Mouse (Mus musculus): ENCODE results near the gene Plod2.
A peak's percentile ranks its signal among the peaks of the same experiment; 100 is the strongest.

Gene Plod2

DNA sequence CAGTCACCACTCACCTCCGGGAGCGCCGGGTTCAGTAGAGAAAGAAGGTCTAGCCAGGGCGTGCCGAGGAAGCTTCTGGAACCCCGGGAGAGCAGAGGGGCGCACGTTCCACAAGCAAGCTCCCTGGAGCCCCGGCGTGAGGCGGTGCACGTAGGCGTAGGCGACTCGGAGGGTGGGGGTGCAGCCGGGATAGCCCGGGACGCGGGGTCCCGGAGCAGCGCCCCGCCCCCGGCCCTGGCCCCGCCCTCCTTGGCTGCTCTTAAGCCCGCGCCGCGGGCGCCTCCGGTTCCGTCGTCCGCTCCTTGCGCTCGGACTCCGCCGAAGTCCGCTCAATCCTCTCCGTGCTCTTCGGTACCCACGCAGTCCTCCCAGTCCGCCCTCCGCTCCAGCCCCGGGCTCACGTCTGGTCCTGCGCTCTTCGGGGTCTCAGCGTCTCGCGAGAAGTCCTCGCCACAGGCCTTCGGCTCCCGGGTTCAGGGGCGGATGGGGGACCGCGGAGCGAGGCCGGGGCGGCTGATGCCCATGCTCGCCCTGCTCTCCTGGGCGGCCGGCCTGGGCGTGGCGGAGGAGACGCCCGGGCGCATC lies at the start of gene Plod2:
TSS of gene Plod2 (plus strand) at position 247 of the 585 bp plus-strand sequence.
- DNase-seq, result peak; percentile 46

DNA sequence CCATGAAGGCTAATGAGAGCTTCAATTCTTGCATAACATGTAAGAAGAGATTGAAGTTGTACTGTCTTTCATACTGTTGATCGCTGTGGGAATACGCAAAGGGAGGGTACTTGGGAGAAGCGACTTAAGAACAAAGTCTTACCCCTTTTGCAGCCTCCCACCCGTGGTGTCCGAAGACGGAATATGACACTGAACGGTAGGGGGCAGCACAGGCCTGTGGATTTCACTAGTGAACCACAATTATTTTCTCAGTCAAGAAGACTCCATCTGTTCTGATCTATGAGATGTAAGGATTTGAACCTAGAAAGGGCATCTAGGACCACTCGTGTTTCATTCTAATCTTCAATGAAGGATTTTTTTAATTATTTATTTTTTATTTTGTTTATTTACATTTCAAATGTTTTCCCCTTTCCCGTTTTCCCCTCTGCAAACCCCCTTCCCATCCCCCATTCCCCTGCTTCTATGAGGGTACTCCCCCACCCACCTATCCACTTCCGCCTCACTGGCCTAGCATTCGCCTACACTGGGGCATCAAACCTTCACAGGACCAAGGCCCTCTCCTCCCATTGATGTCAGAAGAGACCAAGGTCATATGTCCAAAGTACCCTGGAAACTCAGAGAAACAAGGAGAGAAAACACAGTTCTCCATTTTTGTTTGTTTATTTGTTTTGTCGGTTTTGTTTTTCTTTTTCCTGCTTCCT lies 42.2 kb upstream of the Plod2 start:
- DNase-seq, result peak; percentile 70

DNA sequence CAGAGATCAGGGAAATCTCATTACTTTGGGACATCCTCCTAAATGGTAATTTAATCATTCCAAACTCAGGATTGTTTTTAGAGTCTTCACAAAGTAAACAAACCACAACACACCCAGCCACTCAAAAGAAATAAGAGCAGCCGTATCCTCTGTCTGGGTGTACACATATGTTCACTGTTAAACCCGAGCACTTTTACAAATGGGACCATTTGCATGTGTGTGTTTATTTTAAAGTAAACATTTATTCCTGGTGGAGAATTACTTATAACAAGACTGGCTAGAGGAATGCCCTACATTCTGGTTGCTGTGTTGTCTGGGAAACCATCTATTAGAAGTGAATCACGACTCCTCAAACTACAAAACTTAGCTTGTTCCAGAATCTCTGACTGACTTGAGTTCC lies 37.8 kb upstream of the Plod2 start:
- DNase-seq, result no peak

DNA sequence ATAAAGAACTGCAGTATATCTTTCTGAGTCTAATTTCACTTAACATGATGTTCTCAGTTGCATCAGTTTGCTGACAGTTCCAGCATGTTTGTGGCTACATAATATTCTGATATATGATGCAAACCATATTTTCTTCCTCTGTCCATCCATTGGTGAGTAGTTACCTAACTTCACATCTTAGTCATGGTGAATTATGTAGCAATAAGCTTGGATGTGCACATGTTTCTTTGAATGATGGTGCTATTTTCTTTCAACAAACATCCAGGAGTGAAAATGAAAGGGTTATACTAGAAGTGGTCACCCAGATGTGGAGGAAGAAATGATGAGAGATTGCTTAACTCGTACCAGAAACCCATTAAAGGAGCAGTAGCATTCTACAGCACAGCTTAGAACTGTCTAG lies 37.1 kb upstream of the Plod2 start:
- no peak for DNase-seq

DNA sequence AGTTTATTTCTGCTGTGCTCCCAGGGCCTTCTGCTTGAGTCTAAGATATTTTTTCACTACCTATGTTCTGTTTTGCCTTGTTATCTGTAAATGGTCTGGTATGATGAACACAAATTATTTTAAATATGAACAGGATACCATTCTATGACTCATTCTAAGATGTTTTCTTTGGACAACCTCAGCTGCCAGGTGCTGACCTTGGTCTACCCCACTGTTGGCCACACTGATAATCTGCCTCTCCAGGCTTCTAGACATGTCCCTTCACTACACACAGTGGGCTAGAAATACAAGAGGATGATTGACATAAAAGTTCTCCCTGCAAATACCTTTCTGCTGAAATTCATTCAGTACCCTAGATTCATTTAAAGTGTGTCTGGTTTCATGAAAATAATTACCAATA lies 30.3 kb upstream of the Plod2 start:
- DNase-seq, result no peak

DNA sequence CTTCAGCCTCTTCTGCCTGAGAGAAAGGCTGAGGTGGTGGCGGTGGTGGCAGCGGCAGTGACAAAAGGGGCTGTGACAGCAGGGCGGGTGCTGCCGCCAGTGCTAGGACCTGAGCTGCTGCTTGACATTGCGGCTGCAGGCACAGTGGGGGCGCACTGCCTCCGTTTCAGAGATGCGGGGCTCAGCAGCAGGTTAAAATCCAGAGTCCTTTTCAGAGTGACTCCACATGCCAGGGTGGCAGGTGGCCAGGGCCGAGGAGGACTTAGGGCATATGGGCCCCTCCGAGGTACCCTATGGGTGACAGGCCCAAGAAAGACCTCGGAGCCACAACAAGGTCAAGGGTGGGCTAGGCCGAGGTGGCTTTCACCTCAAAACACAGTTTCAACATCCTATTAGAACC lies 25.0 kb upstream of the Plod2 start:
- no peak for DNase-seq

DNA sequence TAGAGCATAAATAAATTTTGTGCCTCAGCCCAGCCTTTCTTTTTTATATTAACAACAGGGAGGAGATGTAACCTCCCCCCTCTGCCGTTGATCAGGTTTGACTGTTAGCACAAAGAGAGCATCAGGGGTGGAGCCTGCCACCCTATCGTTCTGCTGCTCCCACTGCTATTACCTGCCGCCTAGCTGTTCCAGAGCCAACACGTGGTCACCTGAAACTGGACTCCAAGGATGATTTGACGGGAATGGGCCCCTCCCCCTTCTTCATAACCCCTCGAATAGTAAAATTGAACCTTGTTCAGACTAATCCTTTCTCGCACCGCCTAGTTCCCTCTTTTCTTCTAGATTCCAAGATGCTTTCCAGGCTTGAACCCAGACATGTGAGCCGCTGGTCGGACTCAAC lies 21.3 kb upstream of the Plod2 start:
- no peak for DNase-seq

DNA sequence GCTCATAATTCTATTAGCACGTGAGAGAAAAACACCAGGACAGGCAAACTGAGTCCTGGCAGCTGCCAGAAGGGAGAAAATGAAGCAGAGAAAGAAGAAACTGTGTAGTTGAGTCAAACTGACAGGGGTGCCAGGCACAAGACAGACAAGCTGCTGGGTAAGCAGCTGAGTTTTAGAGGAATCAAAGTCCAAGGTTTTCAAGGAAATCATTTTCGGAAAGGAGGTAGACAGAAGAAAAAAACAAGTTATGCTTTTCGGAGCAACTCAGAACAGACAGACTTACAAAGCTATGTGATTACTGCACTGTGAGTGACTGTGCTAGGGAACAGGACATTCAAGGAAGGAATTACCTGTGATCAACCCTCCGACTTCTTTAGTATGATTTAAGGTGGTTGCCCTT lies 17.5 kb upstream of the Plod2 start:
- DNase-seq, result no peak

DNA sequence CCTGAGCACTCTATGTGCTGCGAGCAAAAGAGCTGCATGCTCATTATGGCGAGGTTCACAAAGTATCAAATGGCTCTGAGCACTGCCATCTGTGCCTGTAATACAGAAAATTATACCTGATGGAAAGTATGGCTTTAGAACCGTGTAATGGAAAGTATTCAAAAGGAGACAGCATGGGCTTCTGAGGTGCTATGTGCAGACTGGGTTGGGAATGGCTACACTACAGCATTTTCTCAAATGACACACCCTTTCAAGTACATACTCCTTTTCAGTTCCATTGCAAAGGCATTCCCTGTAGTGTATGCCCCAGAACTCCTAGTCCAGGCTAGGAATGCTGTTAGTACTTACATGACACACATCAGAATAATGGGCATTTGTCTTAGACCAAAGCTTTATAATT lies 12.0 kb upstream of the Plod2 start:
- no peak for DNase-seq

DNA sequence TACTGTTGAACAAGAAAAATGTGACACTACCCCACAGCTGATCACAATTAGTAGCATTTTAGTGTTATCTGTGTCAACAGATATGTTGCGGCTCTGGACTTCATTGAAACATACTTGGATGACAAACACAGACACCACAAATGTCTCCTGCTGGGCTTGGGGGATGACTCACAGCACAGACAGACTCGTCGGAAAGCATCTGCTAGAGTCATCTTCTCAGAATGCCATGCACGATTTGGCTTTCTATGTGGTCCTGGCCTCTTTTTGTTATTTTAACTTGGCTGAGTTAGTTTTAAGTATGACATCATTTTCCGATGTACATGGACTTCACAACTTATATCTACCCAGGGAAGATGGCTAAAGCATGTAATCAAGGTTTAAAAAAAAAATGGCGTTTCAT lies 4.3 kb upstream of the Plod2 start:
- DNase-seq, result no peak

DNA sequence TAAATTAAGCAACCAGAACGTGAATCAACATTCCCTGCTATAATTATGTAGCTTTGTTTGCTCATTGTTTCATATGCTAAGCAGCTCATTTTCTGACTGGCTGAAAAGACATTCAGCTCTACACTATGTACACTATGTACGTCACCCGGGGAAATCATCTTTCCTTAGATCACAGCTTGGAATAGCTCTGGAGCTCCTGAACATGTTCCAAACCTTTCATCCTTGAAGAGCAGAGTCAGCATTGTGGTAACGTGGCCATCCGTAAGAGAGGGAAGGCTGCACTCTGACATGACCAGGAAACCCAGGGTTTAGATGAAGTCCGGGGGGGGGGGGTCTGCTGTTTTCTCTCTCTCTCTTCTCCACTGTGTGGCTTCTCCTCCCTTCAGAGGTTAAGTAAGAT lies 3.8 kb upstream of the Plod2 start:
- DNase-seq, result no peak

DNA sequence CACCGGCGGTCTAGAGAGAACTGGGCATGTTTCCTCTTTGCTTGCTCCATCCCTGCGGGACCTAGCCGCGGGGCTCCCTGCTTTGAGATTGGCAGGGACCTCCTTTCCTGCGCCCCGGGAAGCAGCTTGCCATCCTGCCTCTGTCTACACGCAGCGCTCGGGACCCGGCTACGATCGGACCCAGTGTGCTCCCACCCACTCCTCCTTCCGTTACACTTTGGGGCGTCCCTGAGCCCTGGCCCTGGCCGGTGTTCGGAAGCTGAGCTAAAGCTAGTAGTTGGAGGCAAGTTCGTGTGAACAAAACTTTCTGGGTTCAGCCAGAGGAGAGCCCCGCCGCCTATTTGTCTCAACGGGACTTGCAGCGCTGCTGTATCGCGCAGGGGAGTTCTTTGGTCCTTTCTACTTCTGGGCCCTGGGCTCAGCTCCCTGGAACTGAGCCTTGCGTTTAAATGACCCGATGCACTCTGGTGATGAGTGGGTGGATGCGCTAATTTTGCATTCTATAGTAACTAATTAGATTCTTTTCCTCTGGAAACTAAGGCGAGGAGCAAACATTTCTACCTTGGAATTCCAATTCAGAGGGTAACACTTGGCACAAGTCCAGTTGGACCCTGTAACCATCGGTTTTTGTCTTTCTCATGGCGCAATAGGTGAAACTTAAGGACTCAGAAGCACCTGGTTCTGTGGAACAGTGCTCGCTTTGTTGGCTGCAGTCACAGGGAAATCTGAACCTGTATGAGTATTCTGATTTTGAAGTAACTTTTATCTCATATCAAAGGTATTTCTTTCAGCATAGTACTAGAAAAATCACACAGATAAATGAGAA lies 781 bp downstream of the Plod2 start:
- no peak for DNase-seq

DNA sequence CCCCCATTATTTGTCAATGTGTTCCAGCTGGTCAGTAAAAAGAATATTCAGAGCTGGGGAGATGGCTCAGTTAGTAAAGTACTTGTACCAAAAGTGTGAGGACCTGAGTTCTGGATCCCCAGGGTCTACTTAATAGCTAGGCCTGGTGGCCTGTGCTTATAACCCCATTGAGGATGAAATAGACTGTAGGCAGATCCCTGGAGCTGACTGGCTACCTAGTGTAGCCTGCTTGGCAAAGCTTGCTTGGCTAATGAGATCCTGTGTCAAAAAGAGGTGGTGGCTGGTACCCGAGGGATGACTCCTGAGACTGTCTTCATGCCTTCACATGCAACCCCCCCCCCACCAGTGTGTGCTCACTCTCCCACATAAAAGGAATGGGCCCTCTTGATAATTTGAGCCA lies 2.1 kb downstream of the Plod2 start:
- no peak for DNase-seq

DNA sequence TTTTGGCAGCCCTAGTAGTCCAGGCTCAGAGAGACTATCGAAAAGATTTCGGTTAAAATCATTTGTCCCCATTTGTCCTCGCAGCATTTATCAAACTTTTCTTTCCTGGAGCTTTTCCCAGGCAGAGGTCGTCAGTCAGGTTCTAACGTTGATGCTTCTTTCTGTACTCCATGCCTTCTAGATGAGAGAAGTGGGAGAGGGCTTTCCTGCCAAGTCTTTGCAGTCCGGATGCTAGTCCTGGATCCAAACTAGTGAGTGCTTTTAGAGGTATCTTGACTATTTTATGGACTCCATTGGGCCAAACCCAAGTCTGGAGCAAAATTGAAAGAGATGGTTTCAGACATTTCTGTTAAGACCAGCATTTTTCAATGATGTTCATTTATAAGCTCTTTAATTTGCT lies 3.0 kb downstream of the Plod2 start:
- DNase-seq, result no peak

DNA sequence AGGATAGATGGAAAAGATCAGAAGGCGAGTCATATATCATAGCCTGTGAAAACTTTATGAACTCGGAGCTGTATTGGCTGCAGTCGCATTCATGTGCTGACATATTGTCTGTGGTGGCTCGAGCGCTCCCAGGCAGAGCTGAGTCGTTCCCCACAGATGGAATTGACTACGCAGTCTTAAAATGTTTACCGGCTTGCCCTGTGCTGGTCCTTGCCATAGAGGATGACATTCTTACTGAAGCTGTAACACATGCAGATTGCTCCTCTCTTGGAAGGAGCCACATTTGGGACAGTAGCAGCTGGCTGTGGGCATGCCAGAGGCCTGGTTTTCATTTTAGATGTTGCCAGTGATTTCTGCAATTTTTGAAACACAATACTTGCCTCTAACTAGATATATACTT lies 4.4 kb downstream of the Plod2 start:
- no peak for DNase-seq

DNA sequence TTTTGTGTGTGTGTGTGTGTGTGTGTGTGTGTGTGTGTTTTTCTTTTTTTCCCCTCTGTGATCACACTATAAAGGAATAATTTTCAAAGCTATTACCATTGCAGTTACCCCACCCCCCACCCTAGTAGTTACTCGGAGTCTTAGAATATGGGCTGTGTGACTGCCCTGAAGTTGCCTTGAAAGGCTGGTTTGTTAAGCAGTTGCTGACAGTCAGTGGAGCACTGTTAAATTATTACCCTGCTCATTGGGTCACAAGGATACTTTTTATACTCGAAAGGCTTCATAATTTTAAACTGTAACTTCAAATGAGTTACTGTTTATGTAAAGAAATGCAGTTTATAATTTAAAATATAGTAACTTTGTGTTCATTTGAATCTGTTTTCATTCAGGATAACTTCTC lies 5.1 kb downstream of the Plod2 start:
- DNase-seq, result no peak

DNA sequence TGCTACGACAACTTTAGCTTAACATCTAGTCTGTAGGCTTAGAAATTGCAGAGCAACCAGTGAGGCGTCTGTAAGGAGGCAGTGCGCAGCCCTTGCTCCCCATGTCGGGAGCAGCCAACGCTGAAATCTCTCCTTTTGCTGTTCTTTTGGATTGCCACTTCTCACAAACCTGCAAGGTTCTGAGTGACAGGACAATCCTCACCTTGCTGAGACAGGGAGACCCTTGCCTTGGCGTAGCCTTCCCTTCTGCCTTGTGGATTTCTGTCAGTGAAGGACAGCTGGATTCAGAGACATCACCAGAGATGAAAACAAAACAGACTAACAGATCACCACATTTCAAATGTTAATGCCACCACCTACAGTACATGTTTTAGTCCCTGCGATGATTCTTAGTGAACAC lies 5.8 kb downstream of the Plod2 start:
- DNase-seq, result no peak

DNA sequence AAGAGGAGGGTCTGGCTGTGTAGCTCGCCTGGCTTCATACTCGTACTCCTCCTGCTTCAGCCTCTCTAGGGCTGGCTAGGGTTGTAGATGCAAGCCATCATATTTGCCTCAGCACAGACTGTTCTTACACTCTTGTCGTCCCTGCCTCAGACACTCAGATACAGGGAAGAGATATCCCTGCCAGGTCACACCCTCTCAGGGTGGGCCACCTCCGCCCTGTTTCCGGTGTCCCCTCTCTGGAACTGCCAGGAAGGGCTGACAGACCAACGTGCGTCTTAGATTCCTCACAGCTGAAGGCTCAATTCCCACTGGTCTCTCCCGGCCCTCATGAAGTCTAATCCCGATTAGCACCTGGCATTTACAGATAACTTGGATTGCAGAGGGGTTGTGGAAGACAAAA lies 6.6 kb downstream of the Plod2 start:
- no peak for DNase-seq

DNA sequence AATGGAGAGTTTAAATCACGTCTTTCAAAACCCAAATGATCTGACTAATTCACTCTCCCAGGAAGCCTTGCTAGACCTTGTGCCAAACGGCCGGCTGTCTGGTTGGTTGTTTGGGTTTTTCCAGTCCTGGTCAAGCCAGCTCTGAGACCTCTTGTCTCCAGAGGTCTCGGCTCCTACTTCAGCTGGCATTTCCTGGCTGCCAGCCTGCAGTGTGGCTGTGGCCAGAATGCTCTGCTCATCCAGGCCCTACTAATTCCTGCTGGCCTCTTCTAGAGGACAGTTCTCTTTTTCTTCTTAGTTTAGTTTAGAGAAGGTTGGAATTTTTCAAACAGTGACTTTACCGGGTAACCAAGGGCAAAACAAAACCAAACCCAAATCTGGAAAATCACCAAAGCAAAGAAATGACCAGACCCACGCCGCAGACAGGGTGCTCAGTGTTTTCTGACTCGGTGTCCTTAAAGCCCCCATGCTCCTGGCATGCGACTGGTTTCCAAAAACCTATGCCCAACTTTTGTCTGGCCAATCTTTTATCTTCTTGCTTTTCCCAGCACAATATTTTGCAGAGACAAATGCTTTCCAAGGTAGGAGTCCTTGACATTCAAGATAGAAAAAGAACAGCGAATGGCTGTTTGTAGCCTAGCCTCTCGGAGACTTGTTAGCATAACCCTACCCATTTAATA lies 7.9 kb downstream of the Plod2 start:
- no peak for DNase-seq

DNA sequence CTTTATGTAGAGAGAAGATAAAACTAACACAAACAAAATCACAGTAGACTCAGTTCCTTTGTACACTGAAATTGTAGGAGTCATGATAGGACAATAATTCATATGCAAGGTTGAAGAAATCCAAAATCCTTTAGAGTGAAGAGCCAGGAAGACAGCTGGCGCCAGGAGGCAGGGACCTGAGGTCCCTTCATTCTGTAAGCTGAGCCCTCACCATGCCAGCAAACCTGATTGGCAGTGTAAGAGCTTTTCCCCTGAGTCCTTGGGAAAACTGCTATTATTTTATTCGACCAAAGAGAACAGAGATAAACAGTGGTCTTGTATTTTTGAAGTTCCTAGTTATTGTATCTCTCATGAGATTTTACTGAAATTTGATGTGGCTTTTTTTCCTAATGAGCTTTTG lies 9.0 kb downstream of the Plod2 start:
- DNase-seq, result no peak

DNA sequence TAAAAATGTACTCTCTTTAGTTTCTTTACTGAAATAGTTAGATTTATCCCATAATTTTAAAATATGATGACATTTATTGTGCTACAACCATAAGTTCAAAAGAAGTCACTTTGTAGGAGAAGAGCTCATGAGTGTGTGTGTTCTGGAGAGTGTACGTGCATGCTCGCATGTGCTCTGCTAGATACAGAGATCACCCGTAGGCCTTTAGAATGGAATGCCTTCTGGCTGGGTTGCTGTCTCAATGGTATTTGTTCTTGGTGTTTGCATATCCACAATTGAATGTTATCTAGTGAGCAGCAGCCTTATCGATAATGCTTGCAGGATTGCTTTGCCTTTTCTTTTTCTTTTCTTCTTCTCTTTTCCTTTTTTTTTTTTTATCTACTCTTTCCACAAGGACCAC lies 9.6 kb downstream of the Plod2 start:
- no peak for DNase-seq

DNA sequence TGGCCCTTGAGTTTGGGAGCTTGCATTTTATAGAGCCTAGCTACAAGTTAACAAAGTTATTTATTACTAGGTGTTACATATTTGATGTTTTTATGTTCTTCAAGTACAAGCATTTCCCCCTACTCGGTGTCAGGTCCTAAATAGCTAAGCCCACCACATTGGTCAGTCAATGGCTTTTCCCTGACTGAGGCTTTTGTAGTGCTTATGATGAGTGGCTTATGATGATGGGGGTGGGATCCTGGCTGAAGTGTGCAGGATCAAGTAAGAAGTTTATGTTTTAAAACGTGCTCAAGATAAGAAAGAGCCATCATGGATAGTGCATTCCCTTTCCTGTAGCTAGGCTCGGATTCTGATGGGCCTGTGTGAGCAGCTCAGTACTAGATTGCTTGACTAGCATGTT lies 10.7 kb downstream of the Plod2 start:
- no peak for DNase-seq
